Mouse (Mus musculus): ENCODE data around the gene Hoxb6. TPM values are rescaled to one million over a fixed set of nuclear protein-coding genes. Genes with fewer than 3 reads are reported as not detected.

The Hoxb6 gene
- total RNA-seq, 1 experiment: 0.22 TPM

- Histone ChIP-seq H3K4me3 (ENCODE audit: insufficient read depth in 1 of 2, low read depth in 1 of 2, low read length in 2 of 2, poor library complexity in 1 of 2, severe bottlenecking in 1 of 2) (no peak overlapping the region), H3K9ac (ENCODE audit: insufficient read depth, low read depth, low read length, poor library complexity, severe bottlenecking) (no peak overlapping the region), H3K9me3 (ENCODE audit: control insufficient read depth, insufficient read depth, low read depth, low read length) (no peaks in the 10 kb centered on the region), H3K27ac (ENCODE audit: insufficient read depth, low read depth, low read length, poor library complexity, severe bottlenecking) (no peak overlapping the region), H3K4me1 (ENCODE audit: control insufficient read depth in 2 of 2, insufficient read depth in 2 of 2, low read length in 2 of 2, poor library complexity in 1 of 2) (peaks cover 0 to 8% of the 10 kb centered on the region in 2 experiments; a peak in 2 of 4 replicates), H3K36me3 (ENCODE audit: control insufficient read depth, insufficient read depth, low read length, poor library complexity, severe bottlenecking) (no peaks in the 10 kb centered on the region)
- in situ Hi-C loops (cut with MboI; ENCODE audit: low sequenced_read_pairs in 2 of 2, unreplicated experiment in 2 of 2): loop anchor here in 1 of 2 experiments (10.0 kb wide), 1 partner anchor 246 kb away; no protein-coding TSS in a partner anchor
- DNase-seq (ENCODE audit: low read depth, low spot score): no peak
- TF ChIP-seq HCFC1 (IDR thresholded peaks at IDR 0.05; ENCODE audit: borderline replicate concordance, insufficient read depth, low read length) (no peak), ZNF384 (IDR thresholded peaks at IDR 0.05; ENCODE audit: low read depth, low read length) (no peak), CHD2 (IDR thresholded peaks at IDR 0.05; ENCODE audit: low read depth, low read length) (no peak), MAFK (IDR thresholded peaks at IDR 0.05; ENCODE audit: insufficient read depth, low read depth, low read length) (no peak), ZC3H11A (IDR thresholded peaks at IDR 0.05; ENCODE audit: borderline replicate concordance, low read depth, low read length) (no peak)
Observed at GRCm38 (mm10) chr11:96308763-96309162, 16.5 kb downstream of the Hoxb6 start.

GRCm38 (mm10) chr11:96309288-96309687 is 17.0 kb downstream of the Hoxb6 start:
- TF ChIP-seq CHD2 (IDR thresholded peaks at IDR 0.05; ENCODE audit: low read depth, low read length): no peak
- no peak for TF ChIP-seq ZC3H11A (IDR thresholded peaks at IDR 0.05; ENCODE audit: borderline replicate concordance, low read depth, low read length)
- no peak for TF ChIP-seq MAFK (IDR thresholded peaks at IDR 0.05; ENCODE audit: insufficient read depth, low read depth, low read length)
- TF ChIP-seq HCFC1 (IDR thresholded peaks at IDR 0.05; ENCODE audit: borderline replicate concordance, insufficient read depth, low read length): no peak
- H3K4me3 ChIP-seq (ENCODE audit: insufficient read depth in 1 of 2, low read depth in 1 of 2, low read length in 2 of 2, poor library complexity in 1 of 2, severe bottlenecking in 1 of 2): no peak overlapping the region
- no peak for DNase-seq (ENCODE audit: low read depth, low spot score)
- H3K4me1 ChIP-seq (ENCODE audit: control insufficient read depth in 2 of 2, insufficient read depth in 2 of 2, low read length in 2 of 2, poor library complexity in 1 of 2): peaks cover 0 to 6% of the 10 kb centered on the region in 2 experiments; a peak in 2 of 4 replicates
- in situ Hi-C loops (cut with MboI; ENCODE audit: low sequenced_read_pairs in 2 of 2, unreplicated experiment in 2 of 2): loop anchor here in 1 of 2 experiments (10.0 kb wide), 1 partner anchor 246 kb away; no protein-coding TSS in a partner anchor
- H3K9ac ChIP-seq (ENCODE audit: insufficient read depth, low read depth, low read length, poor library complexity, severe bottlenecking): no peak overlapping the region
- no peaks in the 10 kb centered on the region for H3K9me3 ChIP-seq (ENCODE audit: control insufficient read depth, insufficient read depth, low read depth, low read length)
- no peak overlapping the region for H3K27ac ChIP-seq (ENCODE audit: insufficient read depth, low read depth, low read length, poor library complexity, severe bottlenecking)
- H3K36me3 ChIP-seq (ENCODE audit: control insufficient read depth, insufficient read depth, low read length, poor library complexity, severe bottlenecking): no peaks in the 10 kb centered on the region

GRCm38 (mm10) chr11:96310183-96310938 is 18.1 kb downstream of the Hoxb6 start:
- H3K9ac ChIP-seq (ENCODE audit: insufficient read depth, low read depth, low read length, poor library complexity, severe bottlenecking): no peak overlapping the region
- H3K9me3 ChIP-seq (ENCODE audit: control insufficient read depth, insufficient read depth, low read depth, low read length): no peaks in the 10 kb centered on the region
- H3K4me3 ChIP-seq (ENCODE audit: insufficient read depth in 1 of 2, low read depth in 1 of 2, low read length in 2 of 2, poor library complexity in 1 of 2, severe bottlenecking in 1 of 2): no peak overlapping the region
- H3K36me3 ChIP-seq (ENCODE audit: control insufficient read depth, insufficient read depth, low read length, poor library complexity, severe bottlenecking): no peaks in the 10 kb centered on the region
- in situ Hi-C loops (cut with MboI; ENCODE audit: low sequenced_read_pairs in 2 of 2, unreplicated experiment in 2 of 2): no loop called here
- H3K4me1 ChIP-seq (ENCODE audit: control insufficient read depth in 2 of 2, insufficient read depth in 2 of 2, low read length in 2 of 2, poor library complexity in 1 of 2): peaks cover 0 to 6% of the 10 kb centered on the region in 2 experiments; a peak in 2 of 4 replicates
- no peak overlapping the region for H3K27ac ChIP-seq (ENCODE audit: insufficient read depth, low read depth, low read length, poor library complexity, severe bottlenecking)
- TF ChIP-seq ZNF384 (IDR thresholded peaks at IDR 0.05; ENCODE audit: low read depth, low read length) (no peak), HCFC1 (IDR thresholded peaks at IDR 0.05; ENCODE audit: borderline replicate concordance, insufficient read depth, low read length) (no peak), ZC3H11A (IDR thresholded peaks at IDR 0.05; ENCODE audit: borderline replicate concordance, low read depth, low read length) (no peak), CHD2 (IDR thresholded peaks at IDR 0.05; ENCODE audit: low read depth, low read length) (no peak), MAFK (IDR thresholded peaks at IDR 0.05; ENCODE audit: insufficient read depth, low read depth, low read length) (no peak)
- no peak for DNase-seq (ENCODE audit: low read depth, low spot score)

- Histone ChIP-seq H3K36me3 (ENCODE audit: control insufficient read depth, insufficient read depth, low read length, poor library complexity, severe bottlenecking) (no peaks in the 10 kb centered on the region), H3K4me1 (ENCODE audit: control insufficient read depth in 2 of 2, insufficient read depth in 2 of 2, low read length in 2 of 2, poor library complexity in 1 of 2) (peaks cover 0 to 6% of the 10 kb centered on the region in 2 experiments; a peak in 2 of 4 replicates), H3K9me3 (ENCODE audit: control insufficient read depth, insufficient read depth, low read depth, low read length) (no peaks in the 10 kb centered on the region), H3K4me3 (ENCODE audit: insufficient read depth in 1 of 2, low read depth in 1 of 2, low read length in 2 of 2, poor library complexity in 1 of 2, severe bottlenecking in 1 of 2) (no peak overlapping the region), H3K27ac (ENCODE audit: insufficient read depth, low read depth, low read length, poor library complexity, severe bottlenecking) (no peak overlapping the region), H3K9ac (ENCODE audit: insufficient read depth, low read depth, low read length, poor library complexity, severe bottlenecking) (no peak overlapping the region)
- TF ChIP-seq CHD2 (IDR thresholded peaks at IDR 0.05; ENCODE audit: low read depth, low read length): no peak
- TF ChIP-seq ZC3H11A (IDR thresholded peaks at IDR 0.05; ENCODE audit: borderline replicate concordance, low read depth, low read length): no peak
- no peak for TF ChIP-seq MAFK (IDR thresholded peaks at IDR 0.05; ENCODE audit: insufficient read depth, low read depth, low read length)
- no peak for TF ChIP-seq ZNF384 (IDR thresholded peaks at IDR 0.05; ENCODE audit: low read depth, low read length)
- no peak for TF ChIP-seq HCFC1 (IDR thresholded peaks at IDR 0.05; ENCODE audit: borderline replicate concordance, insufficient read depth, low read length)
- DNase-seq (ENCODE audit: low read depth, low spot score): no peak
- in situ Hi-C loops (cut with MboI; ENCODE audit: low sequenced_read_pairs in 2 of 2, unreplicated experiment in 2 of 2): no loop called here
Observed at GRCm38 (mm10) chr11:96311097-96311496, 18.8 kb downstream of the Hoxb6 start.
